Comparison of ENCODE assay signal across 1 mouse cellular context in the genomic region with DNA sequence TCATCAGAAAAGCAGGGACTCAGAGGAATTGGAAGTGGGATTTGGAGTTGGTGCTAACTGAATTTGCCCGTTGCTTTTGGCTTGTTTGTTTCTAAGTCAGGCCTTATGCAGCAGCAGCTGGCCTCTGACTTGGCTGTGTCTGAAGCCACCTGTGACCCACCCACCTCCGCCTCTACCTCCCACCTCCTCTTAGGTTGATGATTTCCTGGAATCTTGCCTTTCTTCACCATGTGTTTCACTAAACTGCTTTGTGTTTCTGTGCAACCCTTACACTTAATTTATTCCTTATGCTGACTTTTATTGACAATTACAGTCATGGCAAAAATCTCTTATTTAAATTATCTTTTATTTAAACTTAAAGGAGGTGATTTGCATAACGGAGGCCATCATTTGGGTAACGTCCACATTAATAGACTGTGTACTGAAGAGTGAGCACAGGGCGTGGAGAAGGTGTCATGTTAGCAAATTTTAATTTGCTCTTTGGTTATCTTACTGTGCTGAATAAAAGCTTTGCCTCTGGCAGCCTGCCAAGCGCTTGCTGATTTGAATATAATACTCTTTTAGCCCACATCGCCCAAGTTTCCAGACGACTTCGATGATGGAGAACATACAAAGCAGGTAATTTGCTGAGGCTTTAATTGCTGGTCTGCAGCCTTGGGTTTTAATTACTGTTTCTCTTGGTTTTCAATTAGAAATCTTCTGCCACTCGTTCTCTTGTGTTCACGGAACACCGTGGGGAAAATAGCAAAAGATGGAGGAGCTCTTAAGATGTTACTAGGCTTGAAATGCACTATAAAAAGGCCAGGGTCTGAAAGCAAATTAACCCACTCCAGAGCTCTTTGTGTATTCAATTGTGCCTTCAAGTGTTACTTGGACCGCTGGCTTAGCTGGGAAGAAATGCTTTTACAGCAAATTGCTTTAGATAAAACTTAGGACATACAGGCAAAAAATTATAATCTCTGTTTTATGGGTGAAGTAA.
TF ChIP-seq lines count a peak whose summit lies in the region.

No protein-coding gene starts in this region.

TF ChIP-seq in MEL, 35 proteins besides CTCF, POLR2A, EP300 and RAD21 (continued from another document):
- TF ChIP-seq MAFK (IDR thresholded peaks at IDR 0.05; ENCODE audit: borderline replicate concordance, low read depth, low read length) (no peak), ZC3H11A (IDR thresholded peaks at IDR 0.05; ENCODE audit: low read depth, low read length) (no peak), CHD2 (IDR thresholded peaks at IDR 0.05; ENCODE audit: low read length) (no peak), MXI1 (IDR thresholded peaks at IDR 0.05; ENCODE audit: low read depth, low read length) (no peak)
